Mouse (Mus musculus): ENCODE measurements around the gene Padi4. TPM values are rescaled to one million over a fixed set of nuclear protein-coding genes. Genes with fewer than 3 reads are reported as not detected.
A peak's percentile ranks its signal among the peaks of the same experiment; 100 is the strongest.

Padi4 gene
- total RNA-seq, 2 experiments from 2014 or later, result 0.51 to 1.5 TPM

GRCm38 (mm10) chr4:140788264-140788663 lies 14.2 kb upstream of the Padi4 start:
- DNase-seq, result no peak

GRCm38 (mm10) chr4:140787414-140787813 lies 13.4 kb upstream of the Padi4 start:
- DNase-seq, result peak; percentile 53 to 84

- no peak for DNase-seq
These were observed 11.2 kb upstream of the Padi4 start for GRCm38 (mm10) chr4:140785217-140785616.

- no peak for DNase-seq
These were observed 10.4 kb upstream of the Padi4 start for GRCm38 (mm10) chr4:140784292-140784945.

GRCm38 (mm10) chr4:140782821-140783220 lies 8.8 kb upstream of the Padi4 start:
- no peak for DNase-seq

GRCm38 (mm10) chr4:140780507-140780906 lies 6.5 kb upstream of the Padi4 start:
- DNase-seq, result no peak

GRCm38 (mm10) chr4:140779803-140780397 lies 5.9 kb upstream of the Padi4 start:
- DNase-seq, result peak; percentile 26 to 31

- DNase-seq, result no peak
These were observed 2.6 kb upstream of the Padi4 start for GRCm38 (mm10) chr4:140776623-140777022.

- DNase-seq, result no peak
These were observed 1.8 kb upstream of the Padi4 start for GRCm38 (mm10) chr4:140775876-140776275.

GRCm38 (mm10) chr4:140774893-140775292 lies 857 bp upstream of the Padi4 start:
- DNase-seq, result no peak

GRCm38 (mm10) chr4:140771091-140771490 lies 2.9 kb downstream of the Padi4 start:
- DNase-seq, result peak in 1 of 2 experiments; percentile 58

- peak; percentile 73 to 77 for DNase-seq
These were observed 3.6 kb downstream of the Padi4 start for GRCm38 (mm10) chr4:140770433-140770832.

GRCm38 (mm10) chr4:140768973-140769372 lies 5.1 kb downstream of the Padi4 start:
- no peak for DNase-seq

- peak in 1 of 2 experiments; percentile 23 for DNase-seq
These were observed 8.1 kb downstream of the Padi4 start for GRCm38 (mm10) chr4:140765936-140766335.

- DNase-seq, result peak; percentile 42 to 74
These were observed 10.9 kb downstream of the Padi4 start for GRCm38 (mm10) chr4:140763158-140763557.

- DNase-seq, result no peak
These were observed 12.4 kb downstream of the Padi4 start for GRCm38 (mm10) chr4:140761601-140762000.

- no peak for DNase-seq
These were observed 18.2 kb downstream of the Padi4 start for GRCm38 (mm10) chr4:140755811-140756210.

GRCm38 (mm10) chr4:140753366-140753765 lies 20.7 kb downstream of the Padi4 start:
- no peak for DNase-seq

- DNase-seq, result no peak
These were observed 23.7 kb downstream of the Padi4 start for GRCm38 (mm10) chr4:140750328-140750727.

- DNase-seq, result peak; percentile 12 to 36
These were observed 26.1 kb downstream of the Padi4 start for GRCm38 (mm10) chr4:140747978-140748377.

GRCm38 (mm10) chr4:140744654-140745053 lies 29.4 kb downstream of the Padi4 start:
- DNase-seq, result peak in 1 of 2 experiments; percentile 36

- DNase-seq, result no peak
These were observed 30.9 kb downstream of the Padi4 start for GRCm38 (mm10) chr4:140743086-140743485.

GRCm38 (mm10) chr4:140742543-140742942 lies 31.5 kb downstream of the Padi4 start, which contains the start of gene Padi6:
Padi6 (minus strand) TSS chr4:140742643.
- no peak for DNase-seq

GRCm38 (mm10) chr4:140741401-140741800 lies 32.6 kb downstream of the Padi4 start:
- no peak for DNase-seq
